Mouse (Mus musculus): ENCODE measurements around the gene Prr19.

DNA sequence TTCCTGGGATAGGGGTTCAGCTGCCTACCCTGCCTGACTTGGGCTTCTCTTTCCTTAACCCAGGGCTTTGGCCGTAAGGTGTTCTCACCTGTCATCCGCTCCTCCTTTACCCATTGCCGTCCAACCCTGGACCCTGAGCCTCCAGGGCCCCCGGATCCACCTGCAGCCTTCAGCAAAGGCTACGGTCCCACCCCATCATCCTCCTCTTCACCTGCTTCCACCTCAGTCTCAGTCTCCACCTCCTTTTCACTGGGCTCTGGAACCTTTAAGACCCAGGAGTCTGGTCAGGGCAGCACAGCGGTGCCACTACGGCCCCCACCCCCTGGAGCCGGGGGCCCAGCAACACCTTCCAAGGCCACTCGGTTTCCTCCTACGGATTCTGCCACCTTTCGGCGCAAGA is 13.2 kb upstream of the Prr19 start:
- TF ChIP-seq CTCF (IDR thresholded peaks at IDR 0.05; ENCODE audit: low read depth, low read length) = no peak
- no peak for TF ChIP-seq POLR2A (IDR thresholded peaks at IDR 0.05; ENCODE audit: extremely low read depth, insufficient read depth, low read length)
